Mouse (Mus musculus) MEL (cell line): Measurements from ENCODE around the gene Acer1. TPM values are rescaled to one million over a fixed set of nuclear protein-coding genes. Genes with fewer than 3 reads are reported as not detected.

ENCODE experiments used
- DNase-seq: peaks from one replicate; pipeline ENCODE4 v3.0.0; 2011; ENCODE audit warnings: low read depth, low spot score
- H3K27ac ChIP-seq: 2 replicates; pipeline ENCODE4 v1.5.1; 2012; ENCODE audit warnings: low read depth, mild to moderate bottlenecking, control low read depth, low read length, moderate library complexity; ENCODE audit not compliant: control insufficient read depth
- H3K27me3 ChIP-seq, 2 experiments: fragments of 150-350 bp in 1 of 2; sonication (generic) in 1 of 2; 2 replicates each; pipeline ENCODE4 v1.6.1; 2012; ENCODE audit warnings: low read length in 2 of 2, mild to moderate bottlenecking in 2 of 2, improper control_type of control experiment in 1 of 2, moderate library complexity in 1 of 2; ENCODE audit not compliant: insufficient read depth in 2 of 2, control insufficient read depth in 1 of 2
- H3K36me3 ChIP-seq, 2 experiments: 2 replicates each; pipeline ENCODE4 v1.6.1; 2012 to 2014; ENCODE audit warnings: low read length in 2 of 2, improper control_type of control experiment in 1 of 2, inconsistent platforms in 1 of 2, mild to moderate bottlenecking in 1 of 2; ENCODE audit not compliant: insufficient read depth in 2 of 2, control insufficient read depth in 1 of 2
- H3K4me1 ChIP-seq, 2 experiments: fragments of 150-350 bp in 1 of 2; sonication (generic) in 1 of 2; 2 replicates each; pipeline ENCODE4 v1.6.1; 2012; ENCODE audit warnings: low read length in 2 of 2, improper control_type of control experiment in 1 of 2, mild to moderate bottlenecking in 1 of 2; ENCODE audit not compliant: insufficient read depth in 2 of 2, control insufficient read depth in 1 of 2
- H3K4me3 ChIP-seq, 2 experiments: fragments of 150-350 bp in 1 of 2; sonication (generic) in 1 of 2; 2 replicates each; pipeline ENCODE4 v1.5.1; 2012; ENCODE audit warnings: low read depth in 2 of 2, low read length in 2 of 2, mild to moderate bottlenecking in 2 of 2, moderate library complexity in 2 of 2, control low read depth in 1 of 2, improper control_type of control experiment in 1 of 2; ENCODE audit not compliant: control insufficient read depth in 1 of 2, insufficient read depth in 1 of 2
- H3K79me2 ChIP-seq: 2 replicates; pipeline ENCODE4 v1.6.1; 2012; ENCODE audit warnings: mild to moderate bottlenecking, low read length, moderate library complexity; ENCODE audit not compliant: control insufficient read depth, poor library complexity, insufficient read depth
- H3K9ac ChIP-seq: 2 replicates; pipeline ENCODE4 v1.6.1; 2012; ENCODE audit warnings: low read depth, mild to moderate bottlenecking, control low read depth, low read length, moderate library complexity; ENCODE audit not compliant: control insufficient read depth, poor library complexity, severe bottlenecking
- H3K9me3 ChIP-seq: fragments of 150-350 bp; sonication (generic); replicated peaks from 2 replicates; pipeline ENCODE4 v1.6.1; 2012; ENCODE audit warnings: mild to moderate bottlenecking, low read length, improper control_type of control experiment, moderate library complexity; ENCODE audit not compliant: insufficient read depth
- BHLHE40 ChIP-seq: IDR thresholded peaks from 2 replicates; pipeline ENCODE4 v1.6.1; 2012; ENCODE audit warnings: low read depth, mild to moderate bottlenecking, inconsistent platforms, low read length, improper control_type of control experiment, borderline replicate concordance
- CHD2 ChIP-seq: IDR thresholded peaks from 2 replicates; pipeline ENCODE4 v1.6.1; 2011; ENCODE audit warnings: low read length, improper control_type of control experiment
- E2F4 ChIP-seq: IDR thresholded peaks from 2 replicates; pipeline ENCODE4 v1.6.1; 2011; ENCODE audit warnings: low read depth, low read length, improper control_type of control experiment, borderline replicate concordance
- ELF1 ChIP-seq: IDR thresholded peaks from 2 replicates; pipeline ENCODE4 v1.6.1; 2014; ENCODE audit warnings: low read depth, mild to moderate bottlenecking, inconsistent platforms, low read length, improper control_type of control experiment, moderate library complexity
- EP300 ChIP-seq, 2 experiments: IDR thresholded peaks; 2 replicates each; pipeline ENCODE4 v1.6.1; 2011; ENCODE audit warnings: improper control_type of control experiment in 2 of 2, low read length in 2 of 2, low read depth in 1 of 2, mild to moderate bottlenecking in 1 of 2
- ETS1 ChIP-seq: IDR thresholded peaks from 2 replicates; pipeline ENCODE4 v1.6.1; 2012; ENCODE audit warnings: low read depth, mild to moderate bottlenecking, inconsistent platforms, low read length, improper control_type of control experiment, moderate library complexity
- GABPA ChIP-seq: IDR thresholded peaks from 2 replicates; pipeline ENCODE4 v1.6.1; 2012; ENCODE audit warnings: low read depth, mild to moderate bottlenecking, inconsistent platforms, low read length, improper control_type of control experiment, moderate library complexity
- GATA1 ChIP-seq: IDR thresholded peaks from 2 replicates; pipeline ENCODE4 v1.6.1; 2011; ENCODE audit warnings: low read depth, low read length, improper control_type of control experiment
- HCFC1 ChIP-seq: IDR thresholded peaks from 2 replicates; pipeline ENCODE4 v1.6.1; 2012; ENCODE audit warnings: low read depth, mild to moderate bottlenecking, inconsistent platforms, low read length, improper control_type of control experiment, moderate library complexity
- JUND ChIP-seq: IDR thresholded peaks from 2 replicates; pipeline ENCODE4 v1.6.1; 2011; ENCODE audit warnings: low read depth, mild to moderate bottlenecking, improper control_type of control experiment, low read length
- KAT2A ChIP-seq: conservative IDR thresholded peaks from 2 replicates; pipeline ENCODE4 v1.6.1; 2012; ENCODE audit warnings: low read depth, low read length, improper control_type of control experiment, inconsistent platforms
- MAFK ChIP-seq: IDR thresholded peaks from 2 replicates; pipeline ENCODE4 v1.6.1; 2011; ENCODE audit warnings: low read depth, mild to moderate bottlenecking, low read length, improper control_type of control experiment, borderline replicate concordance
- MAX ChIP-seq: IDR thresholded peaks from 2 replicates; pipeline ENCODE4 v1.6.1; 2011; ENCODE audit warnings: low read length, improper control_type of control experiment
- MAZ ChIP-seq: IDR thresholded peaks from 2 replicates; pipeline ENCODE4 v1.6.1; 2012; ENCODE audit warnings: low read depth, mild to moderate bottlenecking, inconsistent platforms, low read length, improper control_type of control experiment
- MEF2A ChIP-seq: IDR thresholded peaks from 2 replicates; pipeline ENCODE4 v1.6.1; 2014; ENCODE audit warnings: low read depth, mild to moderate bottlenecking, inconsistent platforms, low read length, improper control_type of control experiment; ENCODE audit not compliant: poor library complexity, insufficient replicate concordance, severe bottlenecking; ENCODE audit errors: extremely low read depth
- MXI1 ChIP-seq: IDR thresholded peaks from 2 replicates; pipeline ENCODE4 v1.6.1; 2011; ENCODE audit warnings: mild to moderate bottlenecking, low read depth, low read length, improper control_type of control experiment
- MYB ChIP-seq: IDR thresholded peaks from 2 replicates; pipeline ENCODE4 v1.6.1; 2011; ENCODE audit warnings: mild to moderate bottlenecking, low read depth, low read length, improper control_type of control experiment
- MYC ChIP-seq: IDR thresholded peaks from 2 replicates; pipeline ENCODE4 v1.6.1; 2011; ENCODE audit warnings: low read depth, mild to moderate bottlenecking, low read length, improper control_type of control experiment, moderate library complexity
- NELFE ChIP-seq: IDR thresholded peaks from 2 replicates; pipeline ENCODE4 v1.6.1; 2011; ENCODE audit warnings: low read depth, low read length, improper control_type of control experiment
- NRF1 ChIP-seq: IDR thresholded peaks from 2 replicates; pipeline ENCODE4 v1.6.1; 2014; ENCODE audit warnings: low read depth, mild to moderate bottlenecking, inconsistent platforms, low read length, improper control_type of control experiment, moderate library complexity; ENCODE audit not compliant: poor library complexity, insufficient read depth, severe bottlenecking
- POLR2A ChIP-seq, 2 experiments: IDR thresholded peaks; 2 replicates each; pipeline ENCODE4 v1.6.1; 2011 to 2012; ENCODE audit warnings: low read length in 2 of 2, mild to moderate bottlenecking in 2 of 2, control low read depth in 1 of 2, improper control_type of control experiment in 1 of 2, low read depth in 1 of 2, moderate library complexity in 1 of 2; ENCODE audit not compliant: control insufficient read depth in 1 of 2, insufficient read depth in 1 of 2, poor library complexity in 1 of 2
- POLR2AphosphoS2 ChIP-seq: IDR thresholded peaks from 2 replicates; pipeline ENCODE4 v1.6.1; 2011; ENCODE audit warnings: low read length, improper control_type of control experiment
- POLR2AphosphoS5 ChIP-seq: IDR thresholded peaks from 2 replicates; pipeline ENCODE4 v1.6.1; 2012; ENCODE audit warnings: low read depth, borderline replicate concordance, mild to moderate bottlenecking, inconsistent platforms, low read length, moderate library complexity, mixed read lengths
- RAD21 ChIP-seq: IDR thresholded peaks from 2 replicates; pipeline ENCODE4 v1.6.1; 2011; ENCODE audit warnings: mild to moderate bottlenecking, low read depth, low read length, improper control_type of control experiment
- RCOR1 ChIP-seq: IDR thresholded peaks from 2 replicates; pipeline ENCODE4 v1.6.1; 2012; ENCODE audit warnings: low read depth, mild to moderate bottlenecking, inconsistent platforms, low read length, improper control_type of control experiment
- SIN3A ChIP-seq: IDR thresholded peaks from 2 replicates; pipeline ENCODE4 v1.6.1; 2012; ENCODE audit warnings: low read length, improper control_type of control experiment, inconsistent platforms
- SMC3 ChIP-seq: IDR thresholded peaks from 2 replicates; pipeline ENCODE4 v1.6.1; 2011; ENCODE audit warnings: low read depth, low read length, improper control_type of control experiment
- TAL1 ChIP-seq: IDR thresholded peaks from 2 replicates; pipeline ENCODE4 v1.6.1; 2012; ENCODE audit warnings: mild to moderate bottlenecking, inconsistent platforms, low read length, moderate library complexity, mixed read lengths
- TBP ChIP-seq: IDR thresholded peaks from 2 replicates; pipeline ENCODE4 v1.8.0; 2011; ENCODE audit warnings: low read depth, low read length, improper control_type of control experiment
- TCF12 ChIP-seq: IDR thresholded peaks from 2 replicates; pipeline ENCODE4 v1.6.1; 2014; ENCODE audit warnings: low read depth, mild to moderate bottlenecking, inconsistent platforms, low read length, improper control_type of control experiment, moderate library complexity
- USF1 ChIP-seq: IDR thresholded peaks from 2 replicates; pipeline ENCODE4 v1.6.1; 2014; ENCODE audit warnings: low read depth, mild to moderate bottlenecking, inconsistent platforms, low read length, improper control_type of control experiment, moderate library complexity
- USF2 ChIP-seq, 2 experiments: IDR thresholded peaks; 2 replicates each; pipeline ENCODE4 v1.6.1; 2011 to 2012; ENCODE audit warnings: improper control_type of control experiment in 2 of 2, low read length in 2 of 2, borderline replicate concordance in 1 of 2, inconsistent platforms in 1 of 2, low read depth in 1 of 2, mild to moderate bottlenecking in 1 of 2; ENCODE audit not compliant: insufficient read depth in 1 of 2
- ZC3H11A ChIP-seq: IDR thresholded peaks from 2 replicates; pipeline ENCODE4 v1.6.1; 2012; ENCODE audit warnings: low read depth, mild to moderate bottlenecking, inconsistent platforms, low read length, improper control_type of control experiment
- ZKSCAN1 ChIP-seq: IDR thresholded peaks from 2 replicates; pipeline ENCODE4 v1.6.1; 2012; ENCODE audit warnings: low read depth, mild to moderate bottlenecking, inconsistent platforms, low read length, improper control_type of control experiment, moderate library complexity
- ZMIZ1 ChIP-seq: IDR thresholded peaks from 2 replicates; pipeline ENCODE4 v1.6.1; 2012; ENCODE audit warnings: low read depth, mild to moderate bottlenecking, inconsistent platforms, low read length, improper control_type of control experiment, moderate library complexity
- ZNF384 ChIP-seq: IDR thresholded peaks from 2 replicates; pipeline ENCODE4 v1.6.1; 2012; ENCODE audit warnings: low read depth, mild to moderate bottlenecking, inconsistent platforms, low read length, improper control_type of control experiment
- polyA plus RNA-seq, 2 experiments: library from polyadenylated mRNA; stranded (reverse) in 1 of 2; unstranded in 1 of 2; fragments of >175 nt in 1 of 2; fragments of >200 nt in 1 of 2; gene quantifications; 2 replicates each; pipeline versions ENCODE4 v1.2.1 to v1.2.4; 2012; ENCODE audit warnings: low replicate concordance in 2 of 2, low read depth in 1 of 2; ENCODE audit not compliant: insufficient read length in 2 of 2, insufficient read depth in 1 of 2, missing spikeins in 1 of 2
- total RNA-seq: library from RNA; depleted of rRNA; stranded (reverse); fragments of 300-350 nt; gene quantifications from 2 replicates; pipeline ENCODE4 v1.2.3, GENCODE M21; 2012

Acer1 gene
- total and polyA plus RNA-seq, 3 experiments: 0.03 TPM; not detected in 2

DNA sequence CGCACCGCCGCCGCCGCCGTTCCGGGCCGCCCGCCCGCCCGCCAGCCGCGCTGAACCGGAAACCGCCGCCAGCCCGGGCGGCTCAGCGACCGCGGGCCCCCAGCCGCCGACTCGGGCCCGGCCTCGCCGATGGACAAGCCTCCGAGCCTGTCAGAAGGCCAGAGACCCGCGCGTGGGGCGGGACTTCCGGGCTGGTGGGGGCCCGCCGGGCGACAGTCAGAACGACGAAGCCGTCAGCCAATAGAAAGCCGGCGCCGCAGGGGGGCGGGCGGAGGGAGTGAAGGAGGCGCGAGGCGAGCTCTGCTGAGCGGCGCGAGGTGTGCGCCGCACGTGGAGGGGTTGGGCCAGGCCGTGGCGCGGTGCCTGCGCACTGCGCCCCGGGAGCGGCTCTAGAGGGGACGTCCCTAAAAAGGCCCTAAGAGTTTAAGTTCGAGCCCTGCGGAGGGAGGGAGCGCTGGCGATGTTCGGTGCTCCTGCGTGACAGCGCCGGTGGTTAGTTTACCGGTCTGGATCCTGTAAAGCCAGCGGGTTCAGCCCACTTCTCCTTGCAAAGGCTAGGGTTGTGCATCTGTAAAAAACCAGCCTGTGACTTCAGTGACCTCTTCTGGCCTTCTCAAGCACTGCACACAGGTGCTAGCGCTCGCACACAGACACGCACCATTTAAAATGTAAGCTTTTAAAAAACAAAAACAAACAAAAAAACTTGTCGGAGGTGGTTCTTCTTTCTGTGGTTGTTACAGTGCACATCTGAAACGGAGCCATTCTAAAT, 46.4 kb downstream of the Acer1 start, which contains the start of gene Mllt1:
Mllt1 (minus strand) TSS at position 53 of the 769 bp plus-strand sequence.
- H3K27ac ChIP-seq: peak within 1 kb of the TSS; percentile 9; the same call in 1 of the 2 replicates
- H3K9me3 ChIP-seq: no peaks in the 10 kb centered on the region
- TF ChIP-seq ELF1 (peak; percentile 76), POLR2AphosphoS2 (no peak), KAT2A (no peak; the same call in 1 of the 2 replicates), ZMIZ1 (no peak), TBP (no peak), ZKSCAN1 (no peak), USF1 (peak; percentile 65), NRF1 (peak; percentile 67), MAFK (no peak), ETS1 (peak; percentile 61; the same call in 1 of the 2 replicates), MYB (no peak), SMC3 (peak; percentile 15; the same call in 1 of the 2 replicates), POLR2A (IDR thresholded peaks at IDR 0.05; ENCODE audit: control insufficient read depth in 1 of 2, insufficient read depth in 1 of 2, low read depth in 1 of 2, low read length in 2 of 2, poor library complexity in 1 of 2) (peak; percentile 49 to 54; a peak in 3 of 4 replicates), GABPA (no peak), EP300 (IDR thresholded peaks at IDR 0.05; ENCODE audit: low read depth in 1 of 2, low read length in 2 of 2) (peak in 1 of 2 experiments; percentile 38; a peak in 1 of 4 replicates), USF2 (IDR thresholded peaks at IDR 0.05; ENCODE audit: borderline replicate concordance in 1 of 2, insufficient read depth in 1 of 2, low read depth in 1 of 2, low read length in 2 of 2) (no peak), SIN3A (peak; percentile 47; the same call in 1 of the 2 replicates), GATA1 (no peak), RCOR1 (no peak), RAD21 (peak; percentile 43), TAL1 (no peak), CHD2 (no peak), E2F4 (peak; percentile 49; the same call in 1 of the 2 replicates), ZNF384 (no peak), HCFC1 (peak; percentile 77), TCF12 (peak; percentile 50), NELFE (peak; percentile 36; the same call in 1 of the 2 replicates), BHLHE40 (peak; percentile 93), MYC (peak; percentile 95), MEF2A (no peak), MAX (peak; percentile 100), MAZ (peak; percentile 98), MXI1 (peak; percentile 96), ZC3H11A (peak; percentile 32), POLR2AphosphoS5 (no peak), JUND (no peak)

More for the DNA sequence above, 46.4 kb downstream of the Acer1 start, which contains the start of gene Mllt1:
- H3K4me3 ChIP-seq: peak within 1 kb of the TSS; percentile 86 to 90
- DNase-seq: peak; percentile 97
- peaks cover 44% of the 10 kb centered on the region for H3K79me2 ChIP-seq
- H3K36me3 ChIP-seq: peaks cover 0 to 10% of the 10 kb centered on the region in 2 experiments; a peak in 1 of 4 replicates
- no peaks in the 10 kb centered on the region; a peak in 1 of 4 replicates for H3K27me3 ChIP-seq
- peak within 1 kb of the TSS; percentile 82 for H3K9ac ChIP-seq
- peaks cover 0 to 4% of the 10 kb centered on the region in 2 experiments; a peak in 1 of 4 replicates for H3K4me1 ChIP-seq
